Mouse (Mus musculus) embryonic facial prominence, embryonic 13.5 days (tissue): ENCODE measurements around the gene Phka1. TPM values are rescaled to one million over a fixed set of nuclear protein-coding genes. Genes with fewer than 3 reads are reported as not detected.
A peak's percentile ranks its signal among the peaks of the same experiment; 100 is the strongest.

Experiments
- ATAC-seq: fragments of 200-750 bp; cut with Nextera tagmentation; 2 replicates; pipeline ENCODE4 v1.8.0; 2017; ENCODE audit warnings: low read depth; ENCODE audit not compliant: insufficient number of reproducible peaks, insufficient read depth, low FRiP score, low TSS enrichment
- H3K27ac ChIP-seq: fragments of 300-500 bp; sonication (generic); 2 replicates; pipeline ENCODE4 v1.5.1; 2015; ENCODE audit warnings: moderate library complexity, mild to moderate bottlenecking, inconsistent platforms
- H3K27me3 ChIP-seq: fragments of 300-500 bp; sonication (generic); 2 replicates; pipeline ENCODE4 v1.6.1; 2015; ENCODE audit warnings: mild to moderate bottlenecking, inconsistent platforms
- H3K36me3 ChIP-seq: fragments of 300-500 bp; sonication (generic); 2 replicates; pipeline ENCODE4 v1.6.1; 2015; ENCODE audit warnings: mild to moderate bottlenecking, inconsistent platforms
- H3K4me1 ChIP-seq: fragments of 300-500 bp; sonication (generic); 2 replicates; pipeline ENCODE4 v1.6.1; 2015; ENCODE audit warnings: inconsistent platforms
- H3K4me2 ChIP-seq: fragments of 300-500 bp; sonication (generic); 2 replicates; pipeline ENCODE4 v1.6.1; 2015; ENCODE audit warnings: moderate library complexity, mild to moderate bottlenecking, inconsistent platforms
- H3K4me3 ChIP-seq: fragments of 300-500 bp; sonication (generic); 2 replicates; pipeline ENCODE4 v1.5.1; 2015; ENCODE audit warnings: mild to moderate bottlenecking, inconsistent platforms
- H3K9ac ChIP-seq: fragments of 300-500 bp; sonication (generic); 2 replicates; pipeline ENCODE4 v1.6.1; 2015; ENCODE audit warnings: mild to moderate bottlenecking, inconsistent platforms
- H3K9me3 ChIP-seq: fragments of 300-500 bp; sonication (generic); 2 replicates; pipeline ENCODE4 v1.6.1; 2016; ENCODE audit warnings: inconsistent platforms
- WGBS: fragments of 180-500 bp; shearing (Covaris S2); methylation state at CpG from one replicate; pipeline ENCODE4 v1.1.7; 2015; ENCODE audit warnings: mixed read lengths; 5-methylcytosine and 5-hydroxymethylcytosine counted together
- polyA plus RNA-seq: library from polyadenylated mRNA; unstranded; fragments of >200 nt; fragmentation: Nextera tagmentation; extraction: Ambion mirVana; gene quantifications from 2 replicates; pipeline ENCODE4 v1.2.1, GENCODE M21; 2015

The Phka1 gene
- polyA plus RNA-seq, 1 experiment from 2014 or later = 9.6 TPM

DNA sequence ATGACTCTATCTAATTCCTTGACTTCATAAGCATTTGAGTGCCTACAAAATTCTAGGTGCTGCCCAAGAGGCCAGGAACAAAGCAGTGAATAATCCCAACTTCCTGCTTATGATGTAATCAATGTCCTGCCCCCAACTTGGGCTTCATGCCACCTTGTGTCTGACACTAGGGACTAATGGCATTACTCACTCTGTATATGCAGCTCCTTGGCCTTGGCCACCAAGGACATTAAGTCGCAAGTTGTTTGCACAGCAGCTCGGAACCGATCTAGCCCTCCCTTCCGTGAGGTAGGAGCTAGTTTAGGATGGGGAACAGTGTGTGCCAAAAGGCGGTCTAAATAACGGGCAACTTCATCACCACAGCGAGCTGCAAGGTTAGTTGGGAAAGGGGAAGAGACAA, 87.1 kb downstream of the Phka1 start:
- no peak overlapping the region for H3K4me3 ChIP-seq
- WGBS = 89% methylated on average over 7 of the region's 7 CpGs
- ATAC-seq = no peak
- no peak overlapping the region for H3K27ac ChIP-seq
- H3K4me1 ChIP-seq = no peaks in the 10 kb centered on the region
- H3K4me2 ChIP-seq = no peak overlapping the region
- H3K9me3 ChIP-seq = no peaks in the 10 kb centered on the region
- H3K9ac ChIP-seq = no peak overlapping the region
- H3K27me3 ChIP-seq = peaks cover 10% of the 10 kb centered on the region; the same call in 1 of the 2 replicates
- no peaks in the 10 kb centered on the region for H3K36me3 ChIP-seq

DNA sequence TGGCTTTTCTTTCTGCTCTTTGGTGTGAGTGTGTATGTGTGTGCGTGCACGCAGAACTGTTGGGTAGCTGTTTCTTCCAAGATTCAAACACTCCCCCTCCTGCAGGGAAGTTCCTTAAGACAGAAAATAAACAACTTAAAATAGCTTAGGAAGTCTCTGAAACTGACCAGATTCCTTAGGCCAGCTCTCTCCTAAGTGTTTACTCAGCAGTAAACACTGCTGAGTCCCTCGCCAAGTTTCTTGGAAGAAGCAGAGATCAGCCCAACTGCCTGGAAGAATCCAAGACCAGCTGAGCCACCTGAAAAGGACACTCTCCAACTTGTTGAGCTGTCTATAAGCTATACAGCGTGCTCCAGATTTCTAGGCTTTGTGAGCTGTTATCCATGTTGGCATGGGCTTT, 134.8 kb downstream of the Phka1 start:
- Histone ChIP-seq H3K27ac (no peak overlapping the region), H3K4me2 (no peak overlapping the region), H3K9me3 (no peaks in the 10 kb centered on the region), H3K27me3 (peaks cover 26% of the 10 kb centered on the region), H3K9ac (no peak overlapping the region), H3K4me1 (no peaks in the 10 kb centered on the region), H3K4me3 (no peak overlapping the region), H3K36me3 (no peaks in the 10 kb centered on the region)
- 81% methylated on average over 4 of the region's 4 CpGs for WGBS
- no peak for ATAC-seq

DNA sequence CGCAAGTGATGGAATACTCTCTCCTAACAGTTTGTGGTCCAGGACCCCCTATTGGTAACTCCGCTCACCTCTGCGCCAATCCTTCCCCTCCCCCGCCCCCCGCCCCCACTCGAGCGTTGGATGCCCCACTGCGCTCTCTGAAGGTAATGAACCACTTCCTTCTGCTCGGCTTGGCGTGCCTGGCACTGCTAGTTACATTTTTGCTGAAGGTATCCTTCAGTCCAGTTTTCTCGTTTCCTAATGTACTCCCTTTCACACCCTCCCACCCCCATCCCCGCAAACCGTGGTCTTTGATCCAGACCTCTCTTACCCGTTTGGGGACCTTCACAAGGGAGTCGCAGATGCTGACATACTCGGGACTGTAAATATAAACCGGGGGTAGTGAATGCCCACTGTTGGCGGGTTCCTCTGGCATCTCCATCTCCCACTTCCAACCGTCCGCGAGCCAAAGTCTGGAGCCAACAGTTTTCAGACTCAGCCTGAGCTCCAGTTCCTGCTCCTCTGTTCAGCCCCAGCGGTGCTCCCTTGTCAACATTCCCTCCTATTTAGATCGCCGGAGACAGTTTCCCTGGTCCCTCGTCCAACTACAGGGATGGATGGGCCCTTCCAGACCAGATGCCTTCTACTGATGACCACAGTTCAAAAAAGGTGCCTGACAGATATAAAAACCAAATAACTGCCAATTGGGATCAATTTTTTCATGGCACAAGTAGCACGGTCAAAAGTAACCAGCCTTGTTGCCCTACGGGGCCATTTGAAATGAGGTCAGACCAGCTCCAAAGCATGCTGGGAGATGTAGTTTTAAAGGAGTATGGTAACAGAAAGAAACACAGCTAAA, 139.2 kb downstream of the Phka1 start, which contains the start of gene Hdac8:
TSS of gene Hdac8 (minus strand) at position 716 of the 838 bp plus-strand sequence.
- H3K4me3 ChIP-seq = peak within 1 kb of the TSS; percentile 54
- no peaks in the 10 kb centered on the region for H3K4me1 ChIP-seq
- 20% methylated on average over 27 of the region's 27 CpGs for WGBS
- peak; percentile 52; the same call in 1 of the 2 replicates for ATAC-seq
- H3K27ac ChIP-seq = peak within 1 kb of the TSS; percentile 60; the same call in 1 of the 2 replicates
- peaks cover 27% of the 10 kb centered on the region for H3K27me3 ChIP-seq
- no peaks in the 10 kb centered on the region for H3K9me3 ChIP-seq
- no peaks in the 10 kb centered on the region for H3K36me3 ChIP-seq
- peak within 1 kb of the TSS; percentile 62 for H3K4me2 ChIP-seq
- peak within 1 kb of the TSS; percentile 64 for H3K9ac ChIP-seq

DNA sequence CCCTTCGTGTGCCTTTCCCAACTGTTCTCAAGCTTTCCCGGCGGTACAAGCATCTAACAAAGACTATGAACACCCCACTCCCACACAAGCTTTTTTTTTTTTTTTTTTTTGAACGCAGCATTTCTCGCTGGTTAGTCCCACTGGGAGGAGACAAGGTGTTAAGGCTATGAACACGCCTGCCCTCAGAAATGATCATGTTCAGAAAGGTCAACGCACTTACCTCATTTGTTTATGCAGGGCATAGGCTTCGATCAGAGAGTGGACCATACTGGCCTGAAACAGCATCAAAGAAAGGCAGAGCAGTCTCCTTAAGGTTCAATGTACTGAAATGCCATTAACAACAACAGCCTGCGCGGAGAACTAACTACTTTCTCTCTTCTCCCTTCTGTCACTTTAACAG, 139.9 kb downstream of the Phka1 start:
- Histone ChIP-seq H3K4me1 (no peaks in the 10 kb centered on the region), H3K4me2 (peak overlapping the region; percentile 62), H3K9me3 (no peaks in the 10 kb centered on the region), H3K27ac (0 out of 2 replicates have a peak overlapping the region, but pooled peaks have one; percentile 60), H3K27me3 (peaks cover 22% of the 10 kb centered on the region), H3K4me3 (peak overlapping the region; percentile 54), H3K9ac (peak overlapping the region; percentile 64), H3K36me3 (peaks cover 7% of the 10 kb centered on the region; the same call in 1 of the 2 replicates)
- no peak for ATAC-seq
- 33% methylated on average over 10 of the region's 10 CpGs for WGBS

DNA sequence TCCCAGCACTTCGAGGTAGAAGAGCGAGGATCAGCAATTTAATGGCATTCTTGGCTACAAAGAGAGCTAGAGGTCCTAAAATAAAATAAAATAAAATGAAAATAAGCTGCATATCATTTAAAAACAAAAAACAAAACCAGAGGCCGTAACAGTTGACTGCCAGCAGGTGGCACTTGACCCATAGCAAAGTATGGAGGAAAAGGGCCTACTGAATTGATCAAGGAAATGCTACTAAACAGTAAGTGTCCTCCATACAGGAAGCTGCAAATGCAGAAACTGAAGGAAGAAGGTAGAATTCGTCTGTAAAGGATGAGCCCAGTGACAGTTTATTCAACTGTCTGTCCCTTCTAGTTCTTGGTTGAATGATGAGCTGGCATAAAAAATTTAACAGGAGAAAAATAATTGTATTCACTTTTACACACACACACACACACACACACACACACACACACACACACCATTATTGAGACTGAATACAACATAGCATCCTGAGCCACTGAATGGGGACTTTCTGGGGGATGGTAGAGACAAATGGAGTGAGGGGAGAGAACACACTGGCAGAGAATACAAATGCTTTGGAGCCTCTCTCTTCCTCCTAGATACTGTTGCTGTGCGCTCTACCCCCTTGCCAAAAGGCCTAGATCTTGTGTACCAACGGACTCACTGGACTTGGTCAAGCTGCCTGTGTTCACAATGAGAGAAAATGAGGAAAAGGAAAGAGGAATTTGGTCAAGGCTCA, 149.9 kb downstream of the Phka1 start:
- no peaks in the 10 kb centered on the region for H3K4me1 ChIP-seq
- H3K36me3 ChIP-seq = peaks cover 11% of the 10 kb centered on the region; the same call in 1 of the 2 replicates
- H3K27ac ChIP-seq = no peak overlapping the region
- no peak for ATAC-seq
- H3K9me3 ChIP-seq = no peaks in the 10 kb centered on the region
- 59% methylated on average over 6 of the region's 6 CpGs for WGBS
- no peak overlapping the region for H3K4me2 ChIP-seq
- H3K4me3 ChIP-seq = no peak overlapping the region
- H3K9ac ChIP-seq = no peak overlapping the region
- H3K27me3 ChIP-seq = no peaks in the 10 kb centered on the region

DNA sequence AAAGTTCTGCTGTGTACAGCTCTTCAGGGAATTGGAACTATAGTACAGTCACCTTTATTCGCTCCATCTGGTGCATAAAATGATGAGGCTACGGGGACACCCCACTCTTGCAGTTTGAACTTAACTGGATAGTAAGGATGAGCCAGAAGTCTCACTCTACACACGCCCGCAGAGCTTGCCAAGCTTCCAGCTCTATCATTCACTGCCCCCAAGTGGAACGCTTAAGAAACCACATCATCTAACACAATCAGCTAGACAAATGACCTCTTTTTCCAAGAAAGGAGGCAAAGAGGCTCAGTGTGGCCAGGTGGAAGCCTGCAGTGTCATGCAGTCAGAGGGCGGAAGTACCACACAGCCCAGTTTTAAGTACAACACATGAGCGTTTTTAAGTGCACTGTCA, 158.5 kb downstream of the Phka1 start:
- ATAC-seq = no peak
- no peak overlapping the region for H3K27ac ChIP-seq
- H3K36me3 ChIP-seq = 0 out of 2 replicates have a peak, but pooled peaks cover 2% of the 10 kb centered on the region
- H3K9me3 ChIP-seq = no peaks in the 10 kb centered on the region
- WGBS = 79% methylated on average over 7 of the region's 7 CpGs
- H3K9ac ChIP-seq = no peak overlapping the region
- no peak overlapping the region for H3K4me3 ChIP-seq
- H3K27me3 ChIP-seq = peaks cover 11% of the 10 kb centered on the region
- no peak overlapping the region for H3K4me2 ChIP-seq
- no peaks in the 10 kb centered on the region for H3K4me1 ChIP-seq

DNA sequence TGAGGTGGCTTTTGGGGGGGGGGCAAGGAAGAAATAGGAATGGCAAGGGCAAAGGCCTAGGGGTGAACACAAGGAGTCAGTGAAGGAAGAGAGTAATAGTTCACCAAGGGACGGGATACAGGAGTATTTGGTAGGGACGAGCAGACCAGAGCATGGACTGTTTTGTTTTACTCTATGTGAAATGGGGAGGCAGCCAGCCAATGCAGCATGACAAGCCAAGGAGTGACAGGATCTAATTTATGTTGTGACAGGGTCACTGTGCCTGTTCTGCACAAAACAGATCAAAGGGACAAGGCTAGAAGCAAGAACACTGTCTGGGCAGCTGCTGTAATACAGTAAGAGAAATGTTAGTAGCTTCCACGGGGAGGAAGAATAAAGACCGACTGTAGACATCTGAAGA, 164.4 kb downstream of the Phka1 start:
- no peaks in the 10 kb centered on the region for H3K9me3 ChIP-seq
- ATAC-seq = no peak
- H3K27me3 ChIP-seq = 0 out of 2 replicates have a peak, but pooled peaks cover 3% of the 10 kb centered on the region
- 69% methylated on average over 4 of the region's 4 CpGs for WGBS
- H3K4me1 ChIP-seq = no peaks in the 10 kb centered on the region
- no peak overlapping the region for H3K9ac ChIP-seq
- no peak overlapping the region for H3K27ac ChIP-seq
- 0 out of 2 replicates have a peak, but pooled peaks cover 2% of the 10 kb centered on the region for H3K36me3 ChIP-seq
- no peak overlapping the region for H3K4me3 ChIP-seq
- H3K4me2 ChIP-seq = no peak overlapping the region

DNA sequence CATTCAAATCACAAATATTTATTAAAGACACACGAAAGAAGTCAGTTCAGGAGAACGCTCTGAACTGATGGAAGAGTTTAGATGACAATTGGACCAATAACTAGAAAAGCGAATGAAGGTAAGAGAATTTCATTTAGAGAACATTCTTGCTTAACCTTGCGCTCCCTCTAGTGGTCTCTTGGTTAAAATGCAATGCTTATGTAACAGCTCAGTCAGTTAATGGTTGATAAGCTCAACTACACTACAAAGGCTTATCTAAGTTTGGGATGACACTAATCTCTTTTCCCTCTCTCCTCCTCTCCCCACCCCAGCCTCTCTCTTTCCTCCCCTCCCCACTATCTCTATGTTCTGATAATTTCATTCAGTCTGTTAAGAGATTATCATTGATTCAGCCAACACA, 165.1 kb downstream of the Phka1 start:
- 23% methylated on average over 4 of the region's 4 CpGs for WGBS
- Histone ChIP-seq H3K4me3 (no peak overlapping the region), H3K27me3 (0 out of 2 replicates have a peak, but pooled peaks cover 3% of the 10 kb centered on the region), H3K36me3 (0 out of 2 replicates have a peak, but pooled peaks cover 2% of the 10 kb centered on the region), H3K4me2 (no peak overlapping the region), H3K4me1 (no peaks in the 10 kb centered on the region), H3K9me3 (no peaks in the 10 kb centered on the region), H3K9ac (no peak overlapping the region), H3K27ac (no peak overlapping the region)
- ATAC-seq = no peak

DNA sequence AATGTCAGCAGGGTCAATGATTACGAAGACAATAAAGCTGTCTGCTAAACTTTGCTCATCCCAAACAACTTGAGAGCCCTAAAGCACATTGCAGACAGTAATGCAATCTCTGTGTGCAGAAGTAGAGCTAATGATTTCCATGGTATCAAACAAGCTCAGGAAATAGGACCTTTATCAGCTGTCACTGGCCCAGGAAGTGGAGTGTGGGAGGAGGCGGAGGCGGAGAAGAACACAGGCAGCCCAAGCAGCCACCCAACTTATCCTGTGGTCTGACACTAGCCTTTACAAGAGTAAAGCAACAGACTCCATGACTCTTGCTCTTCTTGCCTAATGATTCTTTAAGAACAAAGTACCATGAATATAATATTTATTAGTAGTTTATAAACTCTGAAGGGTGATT, 165.6 kb downstream of the Phka1 start:
- no peak for ATAC-seq
- H3K9ac ChIP-seq = no peak overlapping the region
- 88% methylated on average over 3 of the region's 3 CpGs for WGBS

DNA sequence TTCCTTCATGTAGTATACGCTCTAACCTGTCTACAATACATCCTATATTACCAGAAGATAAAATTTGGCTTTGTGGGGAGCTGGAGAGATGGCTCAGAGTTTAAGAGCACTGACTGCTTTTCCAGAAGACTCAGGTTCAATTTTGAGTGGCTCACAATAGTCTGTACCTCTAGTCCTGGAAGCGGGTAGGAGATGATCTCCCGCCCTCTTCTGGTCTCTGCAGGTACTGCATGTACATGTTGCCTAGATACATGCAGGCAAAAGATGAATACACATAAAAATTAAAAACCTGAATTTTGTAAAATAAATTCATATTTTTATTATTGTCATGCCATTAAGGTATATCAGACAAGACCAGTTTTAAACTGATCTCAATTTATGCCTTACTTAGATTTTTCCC, 167.3 kb downstream of the Phka1 start:
- Histone ChIP-seq H3K9ac (no peak overlapping the region), H3K4me2 (no peak overlapping the region), H3K27me3 (0 out of 2 replicates have a peak, but pooled peaks cover 3% of the 10 kb centered on the region), H3K4me1 (no peaks in the 10 kb centered on the region), H3K27ac (no peak overlapping the region), H3K4me3 (no peak overlapping the region), H3K36me3 (0 out of 2 replicates have a peak, but pooled peaks cover 2% of the 10 kb centered on the region), H3K9me3 (no peaks in the 10 kb centered on the region)
- WGBS = 31% methylated on average over 3 of the region's 3 CpGs
- ATAC-seq = no peak

More for the DNA sequence above, 165.6 kb downstream of the Phka1 start:
- H3K4me2 ChIP-seq = no peak overlapping the region
- H3K27me3 ChIP-seq = 0 out of 2 replicates have a peak, but pooled peaks cover 3% of the 10 kb centered on the region
- H3K9me3 ChIP-seq = no peaks in the 10 kb centered on the region
- H3K4me1 ChIP-seq = no peaks in the 10 kb centered on the region
- H3K36me3 ChIP-seq = 0 out of 2 replicates have a peak, but pooled peaks cover 2% of the 10 kb centered on the region
- H3K27ac ChIP-seq = no peak overlapping the region
- H3K4me3 ChIP-seq = no peak overlapping the region

DNA sequence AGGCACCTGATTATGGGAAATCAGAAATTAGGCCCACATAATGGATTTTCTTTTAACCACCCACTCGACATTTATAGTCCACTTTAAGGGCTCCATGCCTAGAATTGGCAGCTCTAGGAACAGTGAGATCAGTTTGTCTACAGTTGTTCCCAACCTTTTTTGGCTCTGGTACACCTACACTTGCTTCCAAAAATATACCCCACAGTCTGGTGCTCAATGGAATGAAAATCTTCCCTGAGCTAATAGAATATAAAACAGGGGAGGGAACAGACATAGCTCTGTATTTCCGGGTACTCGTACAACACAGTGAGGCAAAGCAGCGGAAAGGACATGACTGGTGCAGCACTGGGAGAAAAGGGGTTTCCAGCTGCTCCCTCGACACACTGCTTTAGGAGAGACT, 168.5 kb downstream of the Phka1 start:
- Histone ChIP-seq H3K4me1 (no peaks in the 10 kb centered on the region), H3K27ac (no peak overlapping the region), H3K36me3 (no peaks in the 10 kb centered on the region), H3K27me3 (0 out of 2 replicates have a peak, but pooled peaks cover 3% of the 10 kb centered on the region), H3K4me3 (no peak overlapping the region), H3K9ac (no peak overlapping the region), H3K9me3 (no peaks in the 10 kb centered on the region), H3K4me2 (no peak overlapping the region)
- WGBS = 83% methylated on average over 5 of the region's 5 CpGs
- ATAC-seq = no peak
